Mouse (Mus musculus) stomach, postnatal 0 days (tissue): Measurements from ENCODE around the gene Olfr91.

Source experiments
- CTCF ChIP-seq: IDR thresholded peaks from 2 replicates; pipeline ENCODE4 v1.5.1; 2016; ENCODE audit warnings: antibody characterized with exemption, low read depth, mild to moderate bottlenecking, moderate library complexity
- EP300 ChIP-seq: optimal IDR thresholded peaks from 2 replicates; pipeline ENCODE3; 2016; ENCODE audit warnings: antibody characterized with exemption

GRCm38 (mm10) chr17:37048383-37048782, 49.7 kb downstream of the Olfr91 start:
- TF ChIP-seq EP300 = no peak
- TF ChIP-seq CTCF = no peak
